Mouse (Mus musculus) heart, embryonic 13.5 days (tissue): ENCODE measurements around the gene Katnal1. TPM values are rescaled to one million over a fixed set of nuclear protein-coding genes. Genes with fewer than 3 reads are reported as not detected.

Experiments
- ATAC-seq: fragments of 200-750 bp; cut with Nextera tagmentation; 2 replicates; pipeline ENCODE4 v1.8.0; 2017; ENCODE audit warnings: moderate TSS enrichment; ENCODE audit not compliant: insufficient number of reproducible peaks, low FRiP score, low TSS enrichment; ENCODE audit errors: extremely low read depth
- H3K27ac ChIP-seq: fragments of 300-500 bp; sonication (generic); replicated peaks from 2 replicates; pipeline ENCODE4 v1.5.1; 2015; ENCODE audit warnings: moderate library complexity, mild to moderate bottlenecking, inconsistent platforms
- H3K27me3 ChIP-seq: fragments of 300-500 bp; sonication (generic); replicated peaks from 2 replicates; pipeline ENCODE4 v1.6.1; 2015; ENCODE audit warnings: mild to moderate bottlenecking, inconsistent platforms
- H3K36me3 ChIP-seq: fragments of 300-500 bp; sonication (generic); 2 replicates; pipeline ENCODE4 v1.6.1; 2015; ENCODE audit warnings: mild to moderate bottlenecking, inconsistent platforms
- H3K4me1 ChIP-seq: fragments of 300-500 bp; sonication (generic); 2 replicates; pipeline ENCODE4 v1.6.1; 2015; ENCODE audit warnings: inconsistent platforms
- H3K4me2 ChIP-seq: fragments of 300-500 bp; sonication (generic); 2 replicates; pipeline ENCODE4 v1.6.1; 2015; ENCODE audit warnings: inconsistent platforms, mild to moderate bottlenecking, moderate library complexity
- H3K4me3 ChIP-seq: fragments of 300-500 bp; sonication (generic); 2 replicates; pipeline ENCODE4 v1.5.1; 2015; ENCODE audit warnings: moderate library complexity, mild to moderate bottlenecking, inconsistent platforms
- H3K9ac ChIP-seq: fragments of 300-500 bp; sonication (generic); 2 replicates; pipeline ENCODE4 v1.6.1; 2015; ENCODE audit warnings: inconsistent platforms, mild to moderate bottlenecking, moderate library complexity
- H3K9me3 ChIP-seq: fragments of 300-500 bp; sonication (generic); 2 replicates; pipeline ENCODE4 v1.6.1; 2016; ENCODE audit warnings: inconsistent platforms
- WGBS: fragments of 180-500 bp; shearing (Covaris S2); methylation state at CpG from one replicate; pipeline ENCODE4 v1.1.7; 2015; ENCODE audit warnings: mixed read lengths; 5-methylcytosine and 5-hydroxymethylcytosine counted together
- polyA plus RNA-seq: library from polyadenylated mRNA; unstranded; fragments of >200 nt; fragmentation: Nextera tagmentation; extraction: Ambion mirVana; gene quantifications from 2 replicates; pipeline ENCODE4 v1.2.1, GENCODE M21; 2015

Katnal1 gene
- polyA plus RNA-seq, 1 experiment from 2014 or later, result 10.1 TPM

- H3K27me3 ChIP-seq, result no peaks in the 10 kb centered on the region
- no peaks in the 10 kb centered on the region for H3K4me1 ChIP-seq
- no peak overlapping the region for H3K4me2 ChIP-seq
- WGBS, result 77% methylated on average over 6 of the region's 6 CpGs
- no peak overlapping the region for H3K27ac ChIP-seq
- H3K9ac ChIP-seq, result no peak overlapping the region
- H3K36me3 ChIP-seq, result no peaks in the 10 kb centered on the region
- no peak for ATAC-seq
- no peak overlapping the region for H3K4me3 ChIP-seq
- no peaks in the 10 kb centered on the region for H3K9me3 ChIP-seq
Measured at GRCm38 (mm10) chr5:148849516-148849915, 79.6 kb downstream of the Katnal1 start.

GRCm38 (mm10) chr5:148847032-148847431, 82.1 kb downstream of the Katnal1 start:
- no peaks in the 10 kb centered on the region for H3K27me3 ChIP-seq
- no peak overlapping the region for H3K4me3 ChIP-seq
- H3K9ac ChIP-seq, result no peak overlapping the region
- H3K4me2 ChIP-seq, result no peak overlapping the region
- H3K27ac ChIP-seq, result no peak overlapping the region
- no peak for ATAC-seq
- no peaks in the 10 kb centered on the region for H3K4me1 ChIP-seq
- no peaks in the 10 kb centered on the region for H3K36me3 ChIP-seq
- 90% methylated on average over 5 of the region's 5 CpGs for WGBS
- H3K9me3 ChIP-seq, result no peaks in the 10 kb centered on the region

GRCm38 (mm10) chr5:148837069-148837468, 92.1 kb downstream of the Katnal1 start:
- Histone ChIP-seq H3K27ac (no peak overlapping the region), H3K9ac (no peak overlapping the region), H3K9me3 (no peaks in the 10 kb centered on the region), H3K4me3 (no peak overlapping the region), H3K36me3 (no peaks in the 10 kb centered on the region), H3K4me1 (peaks cover under 1% of the 10 kb centered on the region; the same call in 1 of the 2 replicates), H3K27me3 (peaks cover 14% of the 10 kb centered on the region), H3K4me2 (no peak overlapping the region)
- no peak for ATAC-seq
- WGBS, result 22% methylated on average over 8 of the region's 8 CpGs

- Histone ChIP-seq H3K9ac (peak overlapping the region; percentile 71), H3K27ac (no peak overlapping the region)
- 6% methylated on average over 23 of the region's 23 CpGs for WGBS
Measured at GRCm38 (mm10) chr5:148831596-148832257, 97.4 kb downstream of the Katnal1 start.

GRCm38 (mm10) chr5:148831141-148831547, 98.0 kb downstream of the Katnal1 start:
- no peak overlapping the region for H3K27ac ChIP-seq
- peak overlapping the region; percentile 46 for H3K4me3 ChIP-seq
- peaks cover 17% of the 10 kb centered on the region for H3K27me3 ChIP-seq
- H3K9ac ChIP-seq, result peak overlapping the region; percentile 71
- no peaks in the 10 kb centered on the region for H3K36me3 ChIP-seq
- peak overlapping the region; percentile 67 for H3K4me2 ChIP-seq
- H3K4me1 ChIP-seq, result peaks cover 12% of the 10 kb centered on the region
- 18% methylated on average over 9 of the region's 9 CpGs for WGBS
- no peaks in the 10 kb centered on the region for H3K9me3 ChIP-seq
- ATAC-seq, result no peak

More at GRCm38 (mm10) chr5:148831596-148832257, 97.4 kb downstream of the Katnal1 start:
- ATAC-seq, result no peak
- Histone ChIP-seq H3K4me3 (peak overlapping the region; percentile 46), H3K4me1 (peaks cover 12% of the 10 kb centered on the region), H3K9me3 (no peaks in the 10 kb centered on the region), H3K27me3 (peaks cover 17% of the 10 kb centered on the region), H3K36me3 (no peaks in the 10 kb centered on the region), H3K4me2 (peak overlapping the region; percentile 67)

GRCm38 (mm10) chr5:148825732-148826131, 103.4 kb downstream of the Katnal1 start:
- no peak for ATAC-seq
- no peaks in the 10 kb centered on the region for H3K9me3 ChIP-seq
- no peak overlapping the region for H3K4me2 ChIP-seq
- H3K9ac ChIP-seq, result no peak overlapping the region
- H3K4me3 ChIP-seq, result no peak overlapping the region
- WGBS, result 80% methylated on average over 7 of the region's 7 CpGs
- H3K36me3 ChIP-seq, result no peaks in the 10 kb centered on the region
- H3K27me3 ChIP-seq, result peaks cover 20% of the 10 kb centered on the region
- H3K4me1 ChIP-seq, result no peaks in the 10 kb centered on the region
- no peak overlapping the region for H3K27ac ChIP-seq

GRCm38 (mm10) chr5:148822772-148823171, 106.3 kb downstream of the Katnal1 start:
- Histone ChIP-seq H3K27me3 (peaks cover 30% of the 10 kb centered on the region), H3K9ac (no peak overlapping the region), H3K36me3 (no peaks in the 10 kb centered on the region), H3K4me3 (no peak overlapping the region), H3K4me2 (no peak overlapping the region), H3K9me3 (no peaks in the 10 kb centered on the region), H3K27ac (no peak overlapping the region), H3K4me1 (peaks cover 25% of the 10 kb centered on the region)
- WGBS, result 75% methylated on average over 13 of the region's 13 CpGs
- ATAC-seq, result no peak

Other genes with a start within 250 kb of the Katnal1 start
- gene Gm42791, start 65.8 kb upstream of the Katnal1 start, polyA plus RNA-seq, result 1.7 and 2.3 TPM in 2 replicates